Mouse (Mus musculus): ENCODE data around the gene Aox2.

DNA sequence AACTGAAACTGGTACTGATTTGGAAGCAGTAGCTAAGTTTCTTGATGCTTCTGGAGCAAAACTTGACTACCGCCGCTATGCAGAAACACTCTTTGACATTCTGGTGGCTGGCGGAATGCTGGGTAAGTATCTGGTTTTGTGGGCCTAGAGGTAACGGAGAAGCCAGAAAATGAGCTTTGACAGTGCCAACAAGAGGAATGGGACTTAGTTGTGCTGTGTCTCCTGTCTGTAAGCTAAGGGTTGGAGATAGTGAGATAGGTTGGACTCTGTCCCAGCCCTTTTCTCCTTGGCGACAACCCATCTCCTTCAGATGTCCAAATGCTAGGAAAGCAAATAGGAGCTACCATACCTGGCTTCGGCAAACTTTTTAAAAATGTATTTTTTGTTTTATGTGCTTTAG is 119.6 kb downstream of the Aox2 start:
- no peak for TF ChIP-seq ZC3H11A (IDR thresholded peaks at IDR 0.05; ENCODE audit: borderline replicate concordance, low read depth, low read length)
- TF ChIP-seq ZNF384 (IDR thresholded peaks at IDR 0.05; ENCODE audit: low read depth, low read length), result no peak
- no peak for TF ChIP-seq CHD2 (IDR thresholded peaks at IDR 0.05; ENCODE audit: low read depth, low read length)
